Mouse (Mus musculus): Measurements from ENCODE around the gene Arnt2. TPM values are rescaled to one million over a fixed set of nuclear protein-coding genes. Genes with fewer than 3 reads are reported as not detected.

Arnt2 gene
- polyA plus RNA-seq, 1 experiment from 2014 or later = 27.9 TPM

DNA sequence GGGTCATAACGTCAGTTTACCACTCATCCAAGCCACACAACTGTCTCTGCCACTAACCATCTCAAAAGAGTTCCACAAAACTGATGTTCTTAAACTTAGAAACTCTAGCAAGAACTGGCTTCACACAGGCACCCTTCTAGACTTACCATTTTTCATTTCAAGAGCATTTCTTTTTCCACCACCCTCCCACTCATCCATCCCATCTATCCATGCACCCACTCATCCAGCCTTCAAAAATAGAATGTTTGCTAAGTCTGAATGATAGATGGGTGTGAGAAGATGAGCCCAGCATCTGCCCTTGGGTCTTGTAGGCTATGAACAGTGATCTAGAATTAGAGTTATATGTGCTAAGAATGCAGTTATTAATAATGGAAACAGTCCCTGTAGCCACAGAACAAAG is 109.7 kb downstream of the Arnt2 start:
- Histone ChIP-seq H3K4me1 (no peaks in the 10 kb centered on the region), H3K36me3 (replicated peaks) (peaks cover 40% of the 10 kb centered on the region), H3K27ac (no peak overlapping the region), H3K9me3 (no peaks in the 10 kb centered on the region), H3K27me3 (ENCODE audit: poor library complexity, severe bottlenecking) (no peaks in the 10 kb centered on the region), H3K4me3 (no peak overlapping the region)
- DNase-seq (ENCODE audit: extremely low spot score, low spot score) = no peak
- WGBS = 86% methylated on average over 1 of the region's 1 CpGs

DNA sequence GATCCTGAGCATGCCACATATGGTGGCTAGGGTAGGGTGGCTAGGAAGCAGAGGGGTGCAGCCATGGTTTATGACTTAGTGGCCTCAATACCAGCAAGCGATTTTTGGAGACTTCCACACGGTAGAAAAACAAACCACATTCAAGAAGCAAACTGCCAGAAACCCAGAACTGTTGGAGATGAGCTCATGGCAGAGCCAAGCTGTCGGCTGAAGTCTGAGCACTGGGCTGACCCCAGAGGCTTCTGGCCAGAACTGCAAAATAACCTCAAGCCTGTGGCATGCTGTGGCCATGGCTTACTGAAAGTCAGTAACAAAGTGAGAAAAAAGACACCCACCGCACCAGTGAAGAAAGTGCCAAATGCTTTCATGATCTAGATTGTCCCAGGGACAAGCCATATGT is 110.4 kb downstream of the Arnt2 start:
- Histone ChIP-seq H3K36me3 (replicated peaks) (peaks cover 33% of the 10 kb centered on the region), H3K9me3 (no peaks in the 10 kb centered on the region), H3K4me3 (no peak overlapping the region), H3K27ac (no peak overlapping the region), H3K27me3 (ENCODE audit: poor library complexity, severe bottlenecking) (no peaks in the 10 kb centered on the region), H3K4me1 (no peaks in the 10 kb centered on the region)
- DNase-seq (ENCODE audit: extremely low spot score, low spot score) = no peak
- WGBS = 91% methylated on average over 4 of the region's 4 CpGs

DNA sequence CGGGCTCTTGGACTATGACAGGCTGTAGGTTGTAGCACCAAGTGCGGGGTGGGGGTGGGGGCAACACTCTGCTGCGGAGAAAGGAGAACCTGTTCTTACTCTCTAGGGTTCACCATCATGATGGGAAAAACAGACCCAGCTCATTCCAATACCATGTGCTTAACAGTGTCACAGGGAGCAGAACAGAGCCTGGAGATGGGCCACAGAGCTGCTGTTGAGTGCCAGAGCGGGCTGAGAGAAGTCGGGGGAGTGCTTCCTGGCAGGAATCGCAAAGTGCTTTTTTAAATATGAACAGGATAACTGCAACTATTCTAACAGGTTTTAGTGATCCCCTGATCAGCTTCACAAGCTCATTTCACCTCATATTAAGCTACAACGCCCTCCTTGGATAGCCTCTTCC is 116.9 kb downstream of the Arnt2 start:
- no peak for DNase-seq (ENCODE audit: extremely low spot score, low spot score)
- no peak overlapping the region for H3K27ac ChIP-seq
- 90% methylated on average over 7 of the region's 7 CpGs for WGBS
- no peaks in the 10 kb centered on the region for H3K9me3 ChIP-seq
- no peaks in the 10 kb centered on the region for H3K27me3 ChIP-seq (ENCODE audit: poor library complexity, severe bottlenecking)
- H3K36me3 ChIP-seq (replicated peaks) = peaks cover 43% of the 10 kb centered on the region
- no peaks in the 10 kb centered on the region for H3K4me1 ChIP-seq
- H3K4me3 ChIP-seq = no peak overlapping the region

DNA sequence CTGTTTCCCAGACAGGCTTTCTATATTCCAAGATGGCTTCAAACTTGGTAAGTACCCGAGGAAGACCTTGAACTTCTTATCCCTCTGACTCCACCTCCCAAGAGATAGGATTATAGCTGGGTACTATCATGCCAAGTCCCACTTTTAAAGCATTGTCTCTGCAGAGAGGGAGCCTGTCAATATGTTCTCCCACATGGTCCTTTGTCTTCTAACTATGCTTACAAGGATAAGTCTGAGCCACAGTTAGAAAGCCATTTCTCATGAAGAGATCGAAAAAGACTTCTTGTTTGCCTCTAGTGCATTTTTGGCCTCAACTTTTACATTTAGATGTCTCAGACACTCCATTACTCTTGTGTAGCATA is 122.8 kb downstream of the Arnt2 start:
- H3K27me3 ChIP-seq (ENCODE audit: poor library complexity, severe bottlenecking) = no peaks in the 10 kb centered on the region

DNA sequence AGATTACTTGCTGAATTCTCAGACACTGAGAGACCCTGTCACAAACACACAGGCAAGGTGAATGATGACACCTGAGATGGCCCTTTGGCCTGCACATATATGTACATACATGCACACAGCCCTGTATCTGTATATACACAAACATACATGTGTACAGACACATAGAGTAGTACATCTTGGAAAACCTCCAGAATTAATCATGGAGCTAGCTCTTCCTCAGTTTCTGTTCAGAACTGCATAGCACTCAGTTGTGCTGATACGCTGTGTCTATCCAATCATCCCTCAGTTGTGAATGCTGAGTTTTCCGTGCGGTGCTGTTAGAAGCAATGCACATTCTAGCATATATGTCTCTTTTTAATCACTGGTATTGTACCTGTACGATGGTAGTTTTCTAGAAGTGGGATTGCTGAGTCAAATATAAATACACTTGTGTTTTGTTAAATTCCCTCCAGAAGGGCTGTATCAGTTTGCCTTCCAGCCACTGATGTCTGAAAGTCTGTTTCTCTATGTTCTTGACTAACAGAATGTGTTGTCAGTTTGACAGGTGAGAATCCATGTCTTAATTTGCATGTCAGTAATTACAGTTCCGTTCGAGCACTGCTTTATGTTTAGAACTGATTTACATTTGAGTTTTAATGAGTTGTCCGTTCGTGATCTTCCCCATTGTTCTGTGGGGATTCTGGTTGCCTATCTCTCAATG is 123.3 kb downstream of the Arnt2 start:
- H3K36me3 ChIP-seq (replicated peaks) = peaks cover 72% of the 10 kb centered on the region
- WGBS = 91% methylated on average over 8 of the region's 8 CpGs
- H3K27me3 ChIP-seq (ENCODE audit: poor library complexity, severe bottlenecking) = no peaks in the 10 kb centered on the region
- no peaks in the 10 kb centered on the region for H3K4me1 ChIP-seq
- no peaks in the 10 kb centered on the region for H3K9me3 ChIP-seq
- no peak for DNase-seq (ENCODE audit: extremely low spot score, low spot score)
- H3K4me3 ChIP-seq = no peak overlapping the region
- H3K27ac ChIP-seq = no peak overlapping the region

More for the DNA sequence above, 122.8 kb downstream of the Arnt2 start:
- no peak for DNase-seq (ENCODE audit: extremely low spot score, low spot score)
- Histone ChIP-seq H3K4me3 (no peak overlapping the region), H3K27ac (no peak overlapping the region), H3K36me3 (replicated peaks) (peaks cover 72% of the 10 kb centered on the region), H3K4me1 (no peaks in the 10 kb centered on the region), H3K9me3 (no peaks in the 10 kb centered on the region)
- 86% methylated on average over 2 of the region's 2 CpGs for WGBS

DNA sequence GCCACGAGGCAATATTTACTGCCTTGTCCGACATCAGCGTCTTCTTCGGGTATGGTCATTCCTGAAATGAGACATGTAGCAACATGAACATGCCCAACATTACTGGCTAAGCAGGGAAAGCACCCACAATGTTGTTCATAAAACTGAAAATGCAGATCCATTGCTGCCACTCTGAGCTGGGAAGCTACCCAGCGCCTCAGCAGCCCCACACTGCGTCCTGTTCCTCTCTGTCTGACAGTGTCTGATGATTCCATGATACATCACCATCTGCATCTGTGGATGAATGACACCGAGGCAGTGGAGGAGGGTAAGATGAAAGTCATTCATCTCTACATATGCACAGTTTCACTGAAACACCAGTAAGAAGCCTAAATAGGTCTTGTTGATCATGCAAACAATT is 124.2 kb downstream of the Arnt2 start:
- Histone ChIP-seq H3K27ac (no peak overlapping the region), H3K9me3 (no peaks in the 10 kb centered on the region), H3K36me3 (replicated peaks) (peaks cover 74% of the 10 kb centered on the region), H3K27me3 (ENCODE audit: poor library complexity, severe bottlenecking) (no peaks in the 10 kb centered on the region), H3K4me3 (no peak overlapping the region), H3K4me1 (no peaks in the 10 kb centered on the region)
- WGBS = 94% methylated on average over 7 of the region's 7 CpGs
- DNase-seq (ENCODE audit: extremely low spot score, low spot score) = no peak

DNA sequence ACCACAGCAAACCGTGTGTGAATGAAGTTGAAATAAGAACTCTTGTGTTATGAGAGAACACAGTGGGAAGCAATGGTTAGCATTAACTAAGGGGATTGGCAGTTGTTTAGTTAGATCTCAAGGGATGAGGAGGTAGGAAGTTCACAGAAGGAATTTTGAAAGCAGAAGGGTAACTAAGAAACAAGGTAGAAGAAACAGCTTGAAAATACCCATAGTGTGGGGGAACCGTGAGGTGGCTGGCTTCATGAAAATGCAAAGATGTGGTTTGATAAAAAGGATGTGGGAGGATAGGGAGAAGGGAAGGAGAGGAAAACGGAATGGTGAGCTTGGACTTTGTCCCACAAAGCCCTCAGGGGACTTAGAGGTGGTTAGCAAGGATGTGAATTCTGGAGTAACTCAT is 125.0 kb downstream of the Arnt2 start:
- H3K36me3 ChIP-seq (replicated peaks) = peaks cover 77% of the 10 kb centered on the region

DNA sequence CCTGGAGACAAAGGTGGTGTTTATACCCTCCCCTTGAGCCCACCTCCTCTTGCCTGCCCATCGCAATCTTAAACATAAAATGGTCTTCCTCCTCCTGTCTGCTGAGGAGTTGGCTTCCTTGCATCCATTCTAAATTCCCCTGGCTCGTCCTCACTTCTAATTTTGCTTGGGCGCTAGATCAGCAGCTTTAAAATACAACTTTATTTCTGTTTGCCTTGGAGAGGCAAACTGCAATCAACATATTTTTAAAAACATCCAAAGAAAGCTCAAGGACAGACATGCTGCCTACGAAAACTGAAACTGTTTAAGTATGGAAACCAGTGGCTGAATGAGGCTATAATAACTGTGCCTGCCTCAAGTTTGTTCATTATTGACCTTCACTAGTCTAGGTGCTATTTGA is 127.7 kb downstream of the Arnt2 start:
- 93% methylated on average over 4 of the region's 4 CpGs for WGBS
- no peak for DNase-seq (ENCODE audit: extremely low spot score, low spot score)
- no peaks in the 10 kb centered on the region for H3K4me1 ChIP-seq
- no peak overlapping the region for H3K4me3 ChIP-seq
- H3K27me3 ChIP-seq (ENCODE audit: poor library complexity, severe bottlenecking) = no peaks in the 10 kb centered on the region
- H3K9me3 ChIP-seq = no peaks in the 10 kb centered on the region
- peaks cover 88% of the 10 kb centered on the region for H3K36me3 ChIP-seq (replicated peaks)
- H3K27ac ChIP-seq = no peak overlapping the region

More for the DNA sequence above, 125.0 kb downstream of the Arnt2 start:
- H3K27ac ChIP-seq = no peak overlapping the region
- 81% methylated on average over 3 of the region's 3 CpGs for WGBS
- no peak overlapping the region for H3K4me3 ChIP-seq
- H3K9me3 ChIP-seq = no peaks in the 10 kb centered on the region
- DNase-seq (ENCODE audit: extremely low spot score, low spot score) = no peak
- no peaks in the 10 kb centered on the region for H3K27me3 ChIP-seq (ENCODE audit: poor library complexity, severe bottlenecking)
- H3K4me1 ChIP-seq = no peaks in the 10 kb centered on the region

DNA sequence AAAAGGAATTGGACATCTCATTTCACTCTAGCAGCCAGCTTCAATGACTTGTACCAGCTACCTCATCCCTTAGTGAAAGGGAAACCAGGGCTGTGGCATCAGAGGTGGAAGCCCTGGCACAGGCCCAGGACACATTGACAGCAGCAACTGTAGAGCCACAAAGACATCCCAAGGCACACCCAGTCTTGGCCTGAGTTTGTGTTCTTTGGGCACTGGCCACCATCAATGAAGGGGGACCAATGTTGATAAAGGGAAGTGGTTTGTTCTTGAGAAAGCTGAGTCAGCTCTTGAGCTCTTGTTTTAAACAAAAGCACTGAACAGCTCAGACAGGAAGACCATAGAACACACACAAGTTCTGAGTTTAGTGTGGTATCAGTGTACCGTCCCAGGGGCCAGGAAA is 130.7 kb downstream of the Arnt2 start:
- Histone ChIP-seq H3K27ac (no peak overlapping the region), H3K27me3 (ENCODE audit: poor library complexity, severe bottlenecking) (no peaks in the 10 kb centered on the region), H3K9me3 (no peaks in the 10 kb centered on the region), H3K36me3 (replicated peaks) (peaks cover 89% of the 10 kb centered on the region), H3K4me1 (no peaks in the 10 kb centered on the region), H3K4me3 (no peak overlapping the region)
- no peak for DNase-seq (ENCODE audit: extremely low spot score, low spot score)
- 97% methylated on average over 1 of the region's 1 CpGs for WGBS

DNA sequence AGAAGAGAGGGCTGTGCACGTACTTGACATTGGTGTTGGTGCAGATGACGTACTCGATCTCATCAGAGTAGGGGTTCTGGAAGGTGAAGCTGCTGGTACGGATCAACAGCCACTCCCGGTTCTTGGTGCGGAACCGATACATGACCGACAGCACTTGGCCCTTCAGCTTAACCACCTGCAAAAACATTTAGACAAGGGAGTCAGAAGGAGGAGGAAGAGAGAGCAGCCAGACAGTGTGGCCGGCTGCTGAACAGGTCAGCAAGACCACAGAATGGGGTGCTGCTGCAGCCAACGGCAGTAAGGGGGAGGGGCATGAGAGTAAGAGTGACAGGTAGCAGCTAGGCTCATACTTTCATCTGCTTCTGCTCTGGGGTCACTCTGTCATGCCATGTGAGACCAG is 134.7 kb downstream of the Arnt2 start:
- 88% methylated on average over 10 of the region's 10 CpGs for WGBS
- H3K27me3 ChIP-seq (ENCODE audit: poor library complexity, severe bottlenecking) = no peaks in the 10 kb centered on the region
- no peak for DNase-seq (ENCODE audit: extremely low spot score, low spot score)
- H3K4me3 ChIP-seq = no peak overlapping the region
- H3K9me3 ChIP-seq = no peaks in the 10 kb centered on the region
- peaks cover 93% of the 10 kb centered on the region for H3K36me3 ChIP-seq (replicated peaks)
- no peak overlapping the region for H3K27ac ChIP-seq
- H3K4me1 ChIP-seq = peaks cover 3% of the 10 kb centered on the region; the same call in 1 of the 2 replicates

DNA sequence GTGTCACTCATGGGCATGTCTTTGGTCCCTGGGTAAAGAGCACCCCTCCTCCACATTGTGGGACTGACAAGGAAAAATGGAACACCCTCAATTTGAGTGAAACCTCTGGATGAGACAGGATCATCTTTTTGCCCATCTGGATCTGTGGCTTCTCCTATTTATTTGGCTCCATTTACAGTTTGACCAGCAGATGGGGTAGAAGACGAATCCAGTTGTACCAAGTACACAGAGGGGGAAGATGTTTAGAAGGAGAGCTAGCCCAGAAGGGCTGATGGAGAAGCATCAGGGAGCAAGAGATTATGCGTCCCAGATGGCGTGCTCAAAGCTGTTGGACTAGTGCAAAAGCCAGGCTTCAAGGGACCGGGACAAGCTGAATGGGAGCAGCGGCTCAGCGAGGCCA is 136.0 kb downstream of the Arnt2 start:
- 85% methylated on average over 6 of the region's 6 CpGs for WGBS
- H3K36me3 ChIP-seq (replicated peaks) = peaks cover 91% of the 10 kb centered on the region
- no peak overlapping the region for H3K27ac ChIP-seq

DNA sequence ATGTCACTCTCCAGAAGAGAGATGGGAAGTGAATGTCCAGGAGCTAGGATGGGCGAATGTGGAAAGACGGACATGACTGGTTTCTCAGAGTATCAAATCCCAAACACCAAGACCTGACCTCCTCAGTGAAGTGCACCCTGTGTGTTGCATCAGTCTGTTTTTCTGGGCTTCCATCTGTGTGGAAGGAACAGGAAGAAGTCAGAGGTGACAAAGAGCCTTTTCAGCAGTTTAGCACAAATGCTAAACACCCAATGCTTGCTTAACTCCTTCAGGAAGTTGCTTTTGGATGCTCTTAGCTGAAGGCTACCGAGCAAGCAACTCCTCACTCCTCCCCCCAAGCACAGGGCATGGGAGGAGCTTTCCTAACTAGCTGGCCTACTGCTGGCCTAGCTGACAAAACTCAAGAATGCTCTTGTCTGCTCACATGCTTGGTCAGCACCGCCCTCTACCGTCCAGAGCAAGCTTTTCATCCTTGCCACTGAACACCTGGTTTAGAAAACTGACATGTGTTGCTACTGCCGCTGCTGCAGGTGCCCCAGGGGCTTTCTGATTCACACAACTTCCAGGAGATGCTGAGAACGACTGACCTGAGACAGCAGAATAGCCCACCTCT is 137.7 kb downstream of the Arnt2 start:
- Histone ChIP-seq H3K27ac (no peak overlapping the region), H3K4me1 (peaks cover 3% of the 10 kb centered on the region; the same call in 1 of the 2 replicates), H3K27me3 (ENCODE audit: poor library complexity, severe bottlenecking) (no peaks in the 10 kb centered on the region), H3K36me3 (replicated peaks) (peaks cover 92% of the 10 kb centered on the region), H3K9me3 (no peaks in the 10 kb centered on the region), H3K4me3 (no peak overlapping the region)
- peak; percentile 68 for DNase-seq (ENCODE audit: extremely low spot score, low spot score)
- WGBS = 33% methylated on average over 7 of the region's 7 CpGs

More for the DNA sequence above, 136.0 kb downstream of the Arnt2 start:
- DNase-seq (ENCODE audit: extremely low spot score, low spot score) = no peak
- Histone ChIP-seq H3K27me3 (ENCODE audit: poor library complexity, severe bottlenecking) (no peaks in the 10 kb centered on the region), H3K4me3 (no peak overlapping the region), H3K9me3 (no peaks in the 10 kb centered on the region), H3K4me1 (peaks cover 3% of the 10 kb centered on the region; the same call in 1 of the 2 replicates)

DNA sequence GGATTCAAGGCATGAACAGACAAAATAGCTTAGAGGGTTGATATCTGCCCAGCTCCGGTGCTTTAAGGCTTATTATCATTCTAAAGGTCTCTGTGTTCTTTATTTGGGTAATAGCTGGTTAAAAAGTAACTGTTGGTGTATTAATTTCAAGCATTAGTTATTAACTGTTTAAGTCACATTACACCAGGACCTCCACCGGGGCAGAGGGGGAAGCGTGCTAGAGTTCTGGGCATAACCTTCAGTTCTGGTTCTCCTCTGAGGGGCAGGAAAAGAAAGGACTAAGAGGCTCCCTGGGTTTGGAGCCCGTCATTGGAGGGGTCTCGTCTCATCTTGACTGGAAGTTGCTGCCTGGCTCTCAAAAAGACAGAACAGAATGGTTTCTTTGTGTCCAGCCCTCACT is 138.5 kb downstream of the Arnt2 start:
- no peaks in the 10 kb centered on the region for H3K27me3 ChIP-seq (ENCODE audit: poor library complexity, severe bottlenecking)
- no peaks in the 10 kb centered on the region for H3K9me3 ChIP-seq
- H3K4me3 ChIP-seq = no peak overlapping the region
- DNase-seq (ENCODE audit: extremely low spot score, low spot score) = no peak
- 84% methylated on average over 5 of the region's 5 CpGs for WGBS
- H3K36me3 ChIP-seq (replicated peaks) = peaks cover 92% of the 10 kb centered on the region
- peaks cover 3% of the 10 kb centered on the region; the same call in 1 of the 2 replicates for H3K4me1 ChIP-seq
- no peak overlapping the region for H3K27ac ChIP-seq

All from forebrain, embryonic 10.5 days (tissue).